24 mouse cellular contexts compared by ENCODE assay signal in genomic region chr10:30788340-30788721, GRCm38 (mm10). TPM values are rescaled to one million over a fixed set of nuclear protein-coding genes. Genes with fewer than 3 reads are reported as not detected.
DNase-seq lines count a peak whose midpoint lies in the region; ATAC-seq and TF ChIP-seq lines count a peak whose summit lies in the region.
"Had no signal": no experiment of that assay in that cellular context is flagged by ENCODE, and none has a peak within 500 bp of the region (broad histone marks: within the 10 kb centered on the region; RNA-seq: fewer than 3 reads in every experiment).

No protein-coding gene starts in this region.

- no peak for DNase-seq in liver, embryonic 14.5 days (ENCODE audit: low read depth in 3 of 3, low spot score in 3 of 3)
- DNase-seq in liver, result no peak
- DNase-seq in layer of hippocampus, adult 8-10 months (ENCODE audit: low spot score in 2 of 2), result no peak
- no peak for DNase-seq in heart, adult 9 months (ENCODE audit: low spot score in 2 of 2)
- DNase-seq: adrenal gland, adult 2 months; adrenal gland, postnatal 14 days; cerebellum, adult 11-12 months; cerebellum, adult 8-10 months; cerebellum, postnatal 10 days; cerebellum, postnatal 36 days; gastrocnemius, postnatal 10 days; gastrocnemius, postnatal 36 days; heart, adult 2 months had no signal

- no peak for TF ChIP-seq EP300 in liver, embryonic 14.5 days (IDR thresholded peaks at IDR 0.05; ENCODE audit: low read depth)

- H3K4me1 ChIP-seq in liver, embryonic 14.5 days (replicated peaks; ENCODE audit: control insufficient read depth in 2 of 2, insufficient read depth in 2 of 2, low read length in 1 of 2), result peaks cover 10 to 14% of the 10 kb centered on the region in 2 experiments
- H3K4me1 ChIP-seq in liver, embryonic 15.5 days (replicated peaks), result peaks cover 36% of the 10 kb centered on the region
- H3K4me1 ChIP-seq: forebrain, embryonic 10.5 days; forebrain, embryonic 13.5 days; hindbrain, embryonic 12.5 days; hindbrain, embryonic 15.5 days had no signal

- no peaks in the 10 kb centered on the region for H3K9me3 ChIP-seq in liver, embryonic 14.5 days (ENCODE audit: control insufficient read depth, low read length)
- H3K9me3 ChIP-seq in liver, embryonic 15.5 days (replicated peaks), result no peaks in the 10 kb centered on the region
- H3K9me3 ChIP-seq: forebrain, embryonic 13.5 days; hindbrain, embryonic 12.5 days; hindbrain, embryonic 15.5 days had no signal

- no peak for TF ChIP-seq CTCF in liver, embryonic 14.5 days (IDR thresholded peaks at IDR 0.05; ENCODE audit: low read depth)

- H3K27me3 ChIP-seq in liver, embryonic 14.5 days (ENCODE audit: control insufficient read depth, insufficient read depth, low read length), result no peaks in the 10 kb centered on the region
- no peaks in the 10 kb centered on the region for H3K27me3 ChIP-seq in liver, embryonic 15.5 days
- H3K27me3 ChIP-seq: forebrain, embryonic 13.5 days; hindbrain, embryonic 12.5 days; hindbrain, embryonic 15.5 days; Patski had no signal

- H3K4me2 ChIP-seq in liver, embryonic 14.5 days (ENCODE audit: low read depth), result no peak overlapping the region
- no peak overlapping the region for H3K4me2 ChIP-seq in liver, embryonic 15.5 days
- H3K4me2 ChIP-seq: forebrain, embryonic 13.5 days; heart, embryonic 11.5 days; hindbrain, embryonic 12.5 days; hindbrain, embryonic 15.5 days had no signal

- H3K9ac ChIP-seq in liver, embryonic 14.5 days (replicated peaks), result no peak overlapping the region
- H3K9ac ChIP-seq in liver, embryonic 15.5 days, result no peak overlapping the region
- H3K9ac ChIP-seq: forebrain, embryonic 13.5 days; hindbrain, embryonic 12.5 days; hindbrain, embryonic 15.5 days had no signal

- H3K4me3 ChIP-seq in liver, embryonic 14.5 days (ENCODE audit: insufficient read depth in 1 of 2, low read depth in 2 of 2, low read length in 2 of 2), result no peak overlapping the region
- no peak overlapping the region for H3K4me3 ChIP-seq in liver, embryonic 15.5 days (replicated peaks)
- H3K4me3 ChIP-seq: forebrain, embryonic 10.5 days; forebrain, embryonic 13.5 days; heart, adult 2 months; hindbrain, embryonic 12.5 days; hindbrain, embryonic 15.5 days had no signal

- ATAC-seq in liver, embryonic 14.5 days (ENCODE audit: insufficient read depth), result peak; percentile 51; the same call in 1 of the 2 replicates
- peak; percentile 37; the same call in 1 of the 2 replicates for ATAC-seq in liver, embryonic 15.5 days (ENCODE audit: insufficient read depth)
- ATAC-seq in megakaryocyte-erythroid progenitor cell, adult 5-6 weeks (replicated peaks; ENCODE audit: low FRiP score, low TSS enrichment, poor library complexity, severe bottlenecking), result peak; percentile 49; the same call in 1 of the 2 replicates
- ATAC-seq: forebrain, embryonic 13.5 days; forebrain, embryonic 16.5 days; Patski had no signal

- H3K36me3 ChIP-seq in liver, embryonic 14.5 days (replicated peaks; ENCODE audit: control insufficient read depth, insufficient read depth, low read depth), result no peaks in the 10 kb centered on the region
- H3K36me3 ChIP-seq in liver, embryonic 15.5 days (replicated peaks), result no peaks in the 10 kb centered on the region
- H3K36me3 ChIP-seq: forebrain, embryonic 10.5 days; hindbrain, embryonic 12.5 days; hindbrain, embryonic 15.5 days had no signal

- 44% methylated on average over 1 of the region's 1 CpGs for WGBS in liver, embryonic 14.5 days (ENCODE audit: insufficient replicate concordance)
- WGBS in liver, embryonic 15.5 days (ENCODE audit: insufficient replicate concordance), result 41% methylated on average over 1 of the region's 1 CpGs

- peak overlapping the region; percentile 9; the same call in 1 of the 2 replicates for H3K27ac ChIP-seq in liver, embryonic 14.5 days
- H3K27ac ChIP-seq in liver, embryonic 15.5 days (replicated peaks), result no peak overlapping the region
- H3K27ac ChIP-seq: forebrain, embryonic 10.5 days; forebrain, embryonic 13.5 days; heart, adult 2 months; hindbrain, embryonic 12.5 days; hindbrain, embryonic 15.5 days had no signal

RNA-seq across cellular contexts. Expression of gene Ncoa7, which starts 14.8 kb away (rescaled TPM):
- 4.9 and 7.7 TPM in 2 replicates for polyA plus RNA-seq in liver, embryonic 14.5 days (2012; rRNA removed)
- polyA plus RNA-seq in liver, embryonic 14.5 days (2014; fragmentation: Nextera tagmentation; extraction: Ambion mirVana), result 9.0 and 10.6 TPM in 2 replicates
- polyA plus RNA-seq in liver, embryonic 15.5 days (2015; fragmentation: Nextera tagmentation; extraction: Ambion mirVana), result 10.2 and 12.2 TPM in 2 replicates
- total RNA-seq in megakaryocyte-erythroid progenitor cell, adult 5-6 weeks (2014; fragmentation: Nextera tagmentation), result 24.1 and 25.6 TPM in 2 replicates
- 12.7 and 20.8 TPM in 2 replicates for total RNA-seq in megakaryocyte-erythroid progenitor cell, adult 5-6 weeks (2017)
- 100 to 1,000 TPM in 2 of 4 experiments, 10 to 100 TPM in 2; 75.7 to 112 (median 99.1) TPM for total RNA-seq in layer of hippocampus, adult 8-10 months (2022)

RNA-seq across cellular contexts. Expression of gene Hey2, which starts 54.3 kb away (rescaled TPM):
- polyA plus RNA-seq in liver, embryonic 14.5 days (2012; rRNA removed), result 0.60 and 0.65 TPM in 2 replicates
- 0.22 and 0.34 TPM in 2 replicates for polyA plus RNA-seq in liver, embryonic 14.5 days (2014; fragmentation: Nextera tagmentation; extraction: Ambion mirVana)
- 0.44 and 0.53 TPM in 2 replicates for polyA plus RNA-seq in liver, embryonic 15.5 days (2015; fragmentation: Nextera tagmentation; extraction: Ambion mirVana)
- total RNA-seq in megakaryocyte-erythroid progenitor cell, adult 5-6 weeks (2014; fragmentation: Nextera tagmentation), result not detected in 2 replicates
- not detected in 2 replicates for total RNA-seq in megakaryocyte-erythroid progenitor cell, adult 5-6 weeks (2017)
- total RNA-seq in layer of hippocampus, adult 8-10 months (2022), result 1 to 10 TPM; 6.6 to 7.5 (median 7.1) TPM
- total RNA-seq: granulocyte monocyte progenitor cell, adult 5-6 weeks; hematopoietic stem cell, adult 5-6 weeks had no signal

Comparison
In these comparisons a context has a peak if more than half of its experiments do, and no peak if none do; other contexts are left out.
1. RNA of gene Hey2, which starts 54.3 kb away (total RNA-seq): 6.6 to 7.5 TPM in layer of hippocampus, adult 8-10 months; not detected in megakaryocyte-erythroid progenitor cell, adult 5-6 weeks; every median in the first group is over 4 times any median in the second.
2. Peak in every context shown above with its lines, with median percentiles within 50 percentile points of each other: ATAC-seq.